Mouse (Mus musculus) midbrain, embryonic 14.5 days (tissue): ENCODE results near the gene Gm10337. TPM values are rescaled to one million over a fixed set of nuclear protein-coding genes. Genes with fewer than 3 reads are reported as not detected.

ENCODE experiments used
- ATAC-seq: fragments of 200-750 bp; cut with Nextera tagmentation; 2 replicates; pipeline ENCODE4 v1.8.0; 2017; ENCODE audit warnings: moderate number of reproducible peaks, moderate library complexity; ENCODE audit not compliant: low FRiP score, low TSS enrichment
- DNase-seq: peaks from one replicate; pipeline ENCODE4 v3.0.0-alpha.2; 2015
- H3K27ac ChIP-seq: fragments of 300-500 bp; sonication (generic); replicated peaks from 2 replicates; pipeline ENCODE4 v1.5.1; 2014; ENCODE audit warnings: mild to moderate bottlenecking, low read depth, low read length, moderate library complexity
- H3K27me3 ChIP-seq: fragments of 300-500 bp; sonication (generic); 2 replicates; pipeline ENCODE4 v1.6.1; 2014; ENCODE audit warnings: low read length, control low read depth, mixed read lengths; ENCODE audit not compliant: control insufficient read depth, insufficient read depth
- H3K36me3 ChIP-seq: fragments of 300-500 bp; sonication (generic); 2 replicates; pipeline ENCODE4 v1.6.1; 2014; ENCODE audit warnings: low read length, control low read depth; ENCODE audit not compliant: control insufficient read depth, insufficient read depth
- H3K4me1 ChIP-seq: fragments of 300-500 bp; sonication (generic); 2 replicates; pipeline ENCODE4 v1.6.1; 2014; ENCODE audit warnings: mild to moderate bottlenecking, antibody characterized with exemption, low read length, control low read depth; ENCODE audit not compliant: control insufficient read depth, insufficient read depth
- H3K4me2 ChIP-seq: fragments of 300-500 bp; sonication (generic); 2 replicates; pipeline ENCODE4 v1.6.1; 2014; ENCODE audit warnings: mild to moderate bottlenecking, low read length, moderate library complexity
- H3K4me3 ChIP-seq: fragments of 300-500 bp; sonication (generic); replicated peaks from 2 replicates; pipeline ENCODE4 v1.5.1; 2014; ENCODE audit warnings: low read depth, low read length
- H3K9ac ChIP-seq: fragments of 300-500 bp; sonication (generic); replicated peaks from 2 replicates; pipeline ENCODE4 v1.6.1; 2014; ENCODE audit warnings: mild to moderate bottlenecking, low read length, moderate library complexity
- H3K9me3 ChIP-seq: fragments of 300-500 bp; sonication (generic); 2 replicates; pipeline ENCODE4 v1.6.1; 2016; ENCODE audit warnings: low read length, control low read depth, mixed read lengths; ENCODE audit not compliant: control insufficient read depth
- WGBS: fragments of 180-500 bp; shearing (Covaris S2); extraction: QIAGEN DNeasy Blood & Tissue Kit; methylation state at CpG from one replicate; pipeline ENCODE4 v1.1.7; 2014; 5-methylcytosine and 5-hydroxymethylcytosine counted together
- polyA plus RNA-seq: library from polyadenylated mRNA; unstranded; fragments of >200 nt; fragmentation: Nextera tagmentation; extraction: Ambion mirVana; gene quantifications from 2 replicates; pipeline ENCODE4 v1.2.1, GENCODE M21; 2014

The Gm10337 gene
- polyA plus RNA-seq, 1 experiment from 2014 or later, result not detected

DNA sequence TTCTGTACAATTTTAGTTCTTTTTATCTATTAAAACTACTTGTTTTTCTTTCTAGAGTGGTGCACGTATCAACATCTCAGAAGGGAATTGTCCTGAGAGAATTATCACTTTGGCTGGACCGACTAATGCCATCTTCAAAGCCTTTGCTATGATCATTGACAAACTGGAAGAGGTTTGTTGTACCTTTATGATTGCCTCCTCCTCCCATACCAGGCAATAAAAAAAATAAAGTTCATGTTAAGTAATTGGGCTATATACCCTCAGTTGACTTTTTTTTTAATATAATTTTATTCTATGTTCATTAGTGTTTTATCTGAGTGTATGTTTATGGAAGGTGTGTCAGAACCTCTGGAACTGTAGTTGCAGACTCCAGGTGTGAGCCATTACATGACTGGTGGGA is 29.0 kb upstream of the Gm10337 start:
- Histone ChIP-seq H3K4me3 (no peak overlapping the region), H3K4me1 (peaks cover 10% of the 10 kb centered on the region; the same call in 1 of the 2 replicates), H3K4me2 (no peak overlapping the region), H3K9me3 (no peaks in the 10 kb centered on the region), H3K27me3 (no peaks in the 10 kb centered on the region), H3K27ac (no peak overlapping the region), H3K36me3 (peaks cover 62% of the 10 kb centered on the region), H3K9ac (no peak overlapping the region)
- DNase-seq (no peak), ATAC-seq (no peak)
- 94% methylated on average over 2 of the region's 2 CpGs for WGBS

DNA sequence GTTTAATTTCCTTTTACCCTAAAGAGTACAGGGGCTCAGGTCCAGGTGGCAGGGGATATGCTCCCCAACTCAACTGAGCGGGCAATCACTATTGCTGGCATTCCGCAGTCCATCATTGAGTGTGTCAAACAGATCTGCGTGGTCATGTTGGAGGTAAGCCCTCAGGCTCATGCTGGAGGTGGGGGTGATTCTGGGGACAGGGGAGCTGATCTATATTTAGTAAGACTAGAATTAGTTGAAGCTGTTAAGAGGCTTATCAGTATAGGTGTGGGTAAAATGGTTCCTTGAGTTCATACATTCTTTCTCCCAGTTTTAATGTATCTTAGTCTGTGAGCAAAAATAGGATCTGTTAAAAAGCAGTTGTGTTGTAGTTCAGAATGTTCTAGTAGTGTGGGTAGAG is 20.4 kb upstream of the Gm10337 start:
- Histone ChIP-seq H3K4me3 (no peak overlapping the region), H3K9me3 (no peaks in the 10 kb centered on the region), H3K36me3 (peaks cover 93% of the 10 kb centered on the region), H3K4me2 (no peak overlapping the region), H3K9ac (no peak overlapping the region), H3K4me1 (no peaks in the 10 kb centered on the region), H3K27me3 (no peaks in the 10 kb centered on the region), H3K27ac (no peak overlapping the region)
- WGBS, result 94% methylated on average over 3 of the region's 3 CpGs
- ATAC-seq, result no peak
- DNase-seq, result no peak

DNA sequence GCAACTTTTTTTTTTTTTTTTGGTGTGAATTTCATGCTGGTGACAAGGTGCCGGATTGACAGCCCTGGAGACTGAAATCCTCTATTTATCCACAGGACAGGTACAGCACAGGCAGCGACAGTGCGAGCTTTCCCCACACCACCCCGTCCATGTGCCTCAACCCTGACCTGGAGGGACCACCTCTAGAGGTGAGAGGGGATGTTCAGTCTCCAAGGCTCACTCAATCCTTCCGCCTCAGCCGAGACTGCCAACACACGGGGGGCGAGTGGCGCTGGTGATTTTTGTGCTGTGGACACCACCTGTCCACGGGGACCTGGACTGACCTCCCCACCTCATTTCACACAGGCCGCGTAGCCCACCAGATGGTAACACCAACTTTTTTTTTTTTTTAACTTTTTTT is 17.7 kb upstream of the Gm10337 start:
- H3K27me3 ChIP-seq, result no peaks in the 10 kb centered on the region
- no peaks in the 10 kb centered on the region for H3K4me1 ChIP-seq
- WGBS, result 90% methylated on average over 12 of the region's 12 CpGs
- peaks cover 94% of the 10 kb centered on the region for H3K36me3 ChIP-seq
- no peak for DNase-seq
- ATAC-seq, result no peak
- H3K4me2 ChIP-seq, result no peak overlapping the region
- H3K9ac ChIP-seq, result no peak overlapping the region
- H3K9me3 ChIP-seq, result no peaks in the 10 kb centered on the region
- H3K27ac ChIP-seq, result no peak overlapping the region
- H3K4me3 ChIP-seq, result no peak overlapping the region

DNA sequence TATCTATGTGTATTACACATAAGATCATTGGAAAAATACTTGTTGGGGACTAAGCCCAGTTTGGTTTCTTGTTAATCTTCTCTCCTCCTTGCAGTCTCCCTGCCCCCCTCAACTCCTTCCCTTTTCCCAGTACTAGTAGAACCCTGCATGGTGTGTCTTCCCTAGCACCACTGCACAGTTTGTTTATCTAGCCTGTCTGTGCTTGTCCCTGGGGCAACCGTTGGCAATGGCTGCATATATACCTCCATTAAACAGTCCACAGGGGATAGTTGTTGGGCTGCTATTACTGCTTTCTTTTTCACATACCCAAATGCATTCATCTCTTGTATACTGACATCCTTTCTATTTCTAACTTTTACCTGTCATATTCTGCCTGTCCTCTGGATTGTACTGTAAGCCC is 15.9 kb upstream of the Gm10337 start:
- 87% methylated on average over 1 of the region's 1 CpGs for WGBS
- no peak for ATAC-seq

DNA sequence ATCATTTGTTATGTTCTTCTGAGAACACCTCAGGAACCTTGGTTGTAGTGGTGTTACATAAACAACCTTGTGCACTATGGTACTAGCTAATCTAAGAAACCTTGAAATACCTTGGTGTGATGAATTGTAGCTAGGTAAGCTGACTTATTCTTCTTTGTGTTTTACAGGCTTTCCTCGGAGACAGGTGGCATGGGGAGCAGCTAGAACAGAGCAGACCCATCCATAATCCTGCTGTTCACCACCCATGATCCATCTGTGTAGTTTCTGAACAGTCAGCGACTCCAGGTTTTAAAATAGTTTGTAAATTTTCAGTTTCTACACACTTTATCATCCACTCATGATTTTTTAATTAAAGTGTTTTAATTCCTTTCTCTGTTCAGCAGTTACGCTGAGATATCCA is 5.2 kb upstream of the Gm10337 start:
- H3K4me1 ChIP-seq, result no peaks in the 10 kb centered on the region
- no peak overlapping the region for H3K4me2 ChIP-seq
- H3K27ac ChIP-seq, result no peak overlapping the region
- peaks cover 93% of the 10 kb centered on the region for H3K36me3 ChIP-seq
- ATAC-seq (no peak), DNase-seq (no peak)
- H3K27me3 ChIP-seq, result no peaks in the 10 kb centered on the region
- no peak overlapping the region for H3K9ac ChIP-seq
- no peaks in the 10 kb centered on the region for H3K9me3 ChIP-seq
- WGBS, result 94% methylated on average over 3 of the region's 3 CpGs
- no peak overlapping the region for H3K4me3 ChIP-seq

More for the DNA sequence above, 15.9 kb upstream of the Gm10337 start:
- no peak for DNase-seq
- H3K36me3 ChIP-seq, result peaks cover 93% of the 10 kb centered on the region
- no peak overlapping the region for H3K4me3 ChIP-seq
- no peaks in the 10 kb centered on the region for H3K4me1 ChIP-seq
- H3K9ac ChIP-seq, result no peak overlapping the region
- no peak overlapping the region for H3K27ac ChIP-seq
- H3K27me3 ChIP-seq, result no peaks in the 10 kb centered on the region
- H3K9me3 ChIP-seq, result no peaks in the 10 kb centered on the region
- no peak overlapping the region for H3K4me2 ChIP-seq

DNA sequence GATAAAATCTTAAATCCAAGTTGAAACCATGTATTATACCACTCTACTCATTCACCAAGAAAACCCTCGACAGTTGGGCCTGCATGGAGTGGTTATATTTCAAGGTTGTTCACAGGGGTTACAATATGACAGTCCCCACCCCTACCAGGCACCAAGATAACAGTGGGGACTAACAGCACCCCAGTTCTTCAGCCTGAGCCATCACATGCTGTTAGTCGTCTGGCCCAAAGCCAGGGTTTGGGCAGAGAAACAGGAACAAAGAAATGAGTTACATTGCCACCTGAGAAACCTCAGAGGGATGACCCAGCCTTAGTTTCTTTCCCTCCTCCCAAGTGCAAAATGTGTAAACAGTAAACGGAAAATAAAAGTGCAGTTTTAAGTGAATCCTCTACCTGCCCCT is 4.2 kb upstream of the Gm10337 start:
- WGBS, result 73% methylated on average over 3 of the region's 3 CpGs
- no peaks in the 10 kb centered on the region for H3K9me3 ChIP-seq
- DNase-seq (no peak), ATAC-seq (no peak)
- H3K4me2 ChIP-seq, result no peak overlapping the region
- no peaks in the 10 kb centered on the region for H3K4me1 ChIP-seq
- no peak overlapping the region for H3K27ac ChIP-seq
- H3K36me3 ChIP-seq, result peaks cover 93% of the 10 kb centered on the region
- no peaks in the 10 kb centered on the region for H3K27me3 ChIP-seq
- H3K4me3 ChIP-seq, result no peak overlapping the region
- H3K9ac ChIP-seq, result no peak overlapping the region

DNA sequence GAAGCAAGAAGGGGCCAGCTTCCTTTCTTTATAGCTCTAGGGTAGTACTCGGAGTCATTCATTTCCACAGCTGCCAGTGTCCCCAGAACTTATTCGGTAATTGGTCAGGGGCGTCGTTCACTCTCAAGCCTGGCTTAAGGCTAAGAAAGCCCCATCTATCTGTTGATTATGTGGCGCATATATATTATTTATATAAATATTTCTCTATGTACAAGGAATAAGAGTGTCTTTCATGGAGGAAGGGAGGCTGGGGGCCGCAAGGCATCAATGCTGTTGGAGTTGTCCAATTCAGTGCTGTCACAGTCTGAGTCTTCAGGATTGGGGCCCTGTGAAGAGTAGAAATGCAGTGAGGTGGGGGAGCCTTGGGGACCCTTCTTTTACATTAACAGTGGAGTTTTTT is 3.7 kb upstream of the Gm10337 start:
- 92% methylated on average over 6 of the region's 6 CpGs for WGBS
- H3K4me3 ChIP-seq, result no peak overlapping the region
- H3K4me1 ChIP-seq, result no peaks in the 10 kb centered on the region
- H3K27ac ChIP-seq, result no peak overlapping the region
- no peak overlapping the region for H3K4me2 ChIP-seq
- no peaks in the 10 kb centered on the region for H3K27me3 ChIP-seq
- no peak overlapping the region for H3K9ac ChIP-seq
- peaks cover 93% of the 10 kb centered on the region for H3K36me3 ChIP-seq
- DNase-seq (no peak), ATAC-seq (no peak)
- no peaks in the 10 kb centered on the region for H3K9me3 ChIP-seq

DNA sequence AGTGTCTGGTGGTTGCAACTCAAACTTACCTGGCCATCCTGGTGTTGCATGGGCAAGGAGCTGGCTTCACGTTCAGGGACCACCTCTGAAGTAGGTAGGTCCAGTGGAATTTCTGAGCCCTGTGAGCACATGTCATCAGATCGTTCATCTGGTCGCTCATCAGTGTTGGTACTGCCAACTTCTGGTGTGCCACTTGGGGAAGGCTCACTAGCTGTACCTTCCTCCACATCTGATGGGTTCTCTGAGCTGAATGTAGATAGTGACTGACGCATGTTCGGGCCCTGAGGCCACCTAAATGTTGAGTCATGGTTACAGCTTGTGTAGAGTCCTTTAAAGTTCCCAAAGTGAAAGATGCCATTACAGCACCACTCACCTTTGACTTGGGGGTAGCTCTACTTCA is 3.0 kb upstream of the Gm10337 start:
- DNase-seq (no peak), ATAC-seq (no peak)
- Histone ChIP-seq H3K4me2 (no peak overlapping the region), H3K4me3 (no peak overlapping the region), H3K9ac (no peak overlapping the region), H3K36me3 (peaks cover 93% of the 10 kb centered on the region), H3K9me3 (no peaks in the 10 kb centered on the region), H3K4me1 (no peaks in the 10 kb centered on the region), H3K27ac (no peak overlapping the region), H3K27me3 (no peaks in the 10 kb centered on the region)
- 91% methylated on average over 5 of the region's 5 CpGs for whole genome bisulfite sequencing

DNA sequence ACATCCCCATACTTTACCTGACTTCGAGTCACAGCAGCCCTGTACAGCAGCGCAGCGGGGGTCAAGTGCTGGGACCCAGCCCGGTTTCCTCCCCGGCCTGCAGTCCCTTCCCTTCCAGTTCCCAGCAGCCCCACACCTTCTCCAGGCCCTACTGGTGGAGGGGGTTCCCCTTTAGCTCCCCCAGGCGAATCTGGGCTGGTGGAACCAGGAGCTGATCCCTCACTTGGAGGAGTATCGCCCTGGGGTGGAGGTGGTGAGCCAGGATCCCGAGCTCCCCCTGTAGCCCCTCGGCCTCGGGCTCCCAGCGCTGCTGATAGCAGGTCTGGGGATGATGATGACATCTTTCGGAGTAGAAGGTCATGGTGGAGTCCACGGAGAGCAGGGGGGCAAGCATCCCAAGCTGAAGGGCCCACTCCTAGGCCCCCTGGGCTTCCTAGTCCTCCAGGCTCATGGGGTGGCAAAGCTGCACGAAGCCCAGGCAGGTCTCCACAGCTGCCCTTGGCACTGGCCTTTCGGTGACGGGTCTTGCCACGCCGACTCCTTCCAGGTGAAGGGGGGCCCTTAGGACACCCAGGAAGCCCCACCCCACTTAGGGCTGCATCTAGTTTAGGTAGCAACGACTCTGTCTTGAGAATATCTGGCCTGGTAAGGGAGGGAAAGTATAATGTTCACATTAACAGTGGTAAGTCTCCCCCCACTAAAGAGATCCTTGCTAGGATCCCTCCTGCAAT is 2.3 kb upstream of the Gm10337 start:
- WGBS, result 90% methylated on average over 19 of the region's 19 CpGs

More for the DNA sequence above, 2.3 kb upstream of the Gm10337 start:
- no peaks in the 10 kb centered on the region for H3K4me1 ChIP-seq
- no peak overlapping the region for H3K4me2 ChIP-seq
- H3K27me3 ChIP-seq, result no peaks in the 10 kb centered on the region
- no peaks in the 10 kb centered on the region for H3K9me3 ChIP-seq
- no peak overlapping the region for H3K4me3 ChIP-seq
- no peak overlapping the region for H3K9ac ChIP-seq
- no peak for DNase-seq
- H3K27ac ChIP-seq, result no peak overlapping the region
- no peak; the same call in 1 of the 2 replicates for ATAC-seq
- peaks cover 90% of the 10 kb centered on the region for H3K36me3 ChIP-seq
